Mouse (Mus musculus) myocyte (in vitro differentiated cells): ENCODE results near the gene Nmt2. TPM values are rescaled to one million over a fixed set of nuclear protein-coding genes. Genes with fewer than 3 reads are reported as not detected.

ENCODE experiments used
- H3K27me3 ChIP-seq: one replicate; pipeline ENCODE4 v1.6.1; 2011; ENCODE audit not compliant: control insufficient read depth, insufficient read depth, insufficient read length
- H3K36me3 ChIP-seq: one replicate; pipeline ENCODE4 v1.6.1; 2011; ENCODE audit not compliant: control insufficient read depth, insufficient read depth
- H3K4me2 ChIP-seq: one replicate; pipeline ENCODE4 v1.6.1; 2011; ENCODE audit warnings: low read depth, control low read depth
- H3K4me3 ChIP-seq: one replicate; pipeline ENCODE4 v1.5.1; 2011; ENCODE audit warnings: mild to moderate bottlenecking, control low read depth, moderate library complexity
- H3K79me2 ChIP-seq: one replicate; pipeline ENCODE4 v1.6.1; 2011; ENCODE audit not compliant: control insufficient read depth, insufficient read depth
- H3ac ChIP-seq: one replicate; pipeline ENCODE4 v1.6.1; 2011; ENCODE audit not compliant: control insufficient read depth, insufficient read length
- CEBPB ChIP-seq: IDR thresholded peaks from 2 replicates; pipeline ENCODE4 v1.6.1; 2011; ENCODE audit warnings: mild to moderate bottlenecking, moderate library complexity; ENCODE audit not compliant: poor library complexity, insufficient read depth, severe bottlenecking
- E2F4 ChIP-seq: IDR thresholded peaks from one replicate; pipeline ENCODE4 v1.6.1; 2011; ENCODE audit warnings: mild to moderate bottlenecking, control low read depth, moderate library complexity; ENCODE audit not compliant: insufficient read depth
- MAX ChIP-seq: IDR thresholded peaks from one replicate; pipeline ENCODE4 v1.6.1; 2011; ENCODE audit warnings: low read depth, mild to moderate bottlenecking, control low read depth
- MYOD1 ChIP-seq, 3 experiments: IDR thresholded peaks; one replicate each; pipeline ENCODE4 v1.6.1; 2011; ENCODE audit warnings: control low read depth in 2 of 3, low read depth in 2 of 3, mild to moderate bottlenecking in 2 of 3, moderate library complexity in 1 of 3; ENCODE audit not compliant: insufficient read length in 2 of 3, control insufficient read depth in 1 of 3
- MYOG ChIP-seq, 3 experiments: IDR thresholded peaks; one replicate each; pipeline ENCODE4 v1.6.1; 2011; ENCODE audit warnings: control low read depth in 2 of 3, low read depth in 2 of 3, mild to moderate bottlenecking in 2 of 3; ENCODE audit not compliant: insufficient read length in 2 of 3, control insufficient read depth in 1 of 3, insufficient read depth in 1 of 3
- POLR2A ChIP-seq: IDR thresholded peaks from one replicate; pipeline ENCODE4 v1.6.1; 2011; ENCODE audit warnings: low read depth, mild to moderate bottlenecking, control low read depth, moderate library complexity; ENCODE audit not compliant: insufficient read length
- POLR2AphosphoS2 ChIP-seq: IDR thresholded peaks from one replicate; pipeline ENCODE4 v1.6.1; 2011; ENCODE audit warnings: low read depth, control low read depth; ENCODE audit not compliant: insufficient read length
- REST ChIP-seq: IDR thresholded peaks from one replicate; pipeline ENCODE4 v1.6.1; 2011; ENCODE audit warnings: mild to moderate bottlenecking, control low read depth, moderate library complexity; ENCODE audit not compliant: insufficient read depth, insufficient read length
- SRF ChIP-seq: IDR thresholded peaks from one replicate; pipeline ENCODE4 v1.6.1; 2011; ENCODE audit warnings: low read depth; ENCODE audit not compliant: control insufficient read depth, insufficient read length
- TCF12 ChIP-seq: IDR thresholded peaks from one replicate; pipeline ENCODE4 v1.6.1; 2011; ENCODE audit warnings: mild to moderate bottlenecking, control low read depth; ENCODE audit not compliant: poor library complexity, insufficient read depth, severe bottlenecking
- TCF3 ChIP-seq: IDR thresholded peaks from one replicate; pipeline ENCODE4 v1.6.1; 2011; ENCODE audit warnings: low read depth, control low read depth; ENCODE audit not compliant: insufficient read length
- USF1 ChIP-seq: IDR thresholded peaks from one replicate; pipeline ENCODE4 v1.6.1; 2011; ENCODE audit warnings: low read depth, mild to moderate bottlenecking, control low read depth, moderate library complexity
- polyA plus RNA-seq: library from polyadenylated mRNA; unstranded; fragments of >200 nt; fragmentation: generic; extraction: Trizol; gene quantifications from one replicate; pipeline ENCODE4 v1.2.1, GENCODE M21; 2012; ENCODE audit warnings: missing spikeins

Nmt2 gene
- polyA plus RNA-seq, 1 experiment = 14.5 TPM

GRCm38 (mm10) chr2:3355793-3356192 lies 71.8 kb downstream of the Nmt2 start:
- Histone ChIP-seq H3K27me3 (peaks cover 23% of the 10 kb centered on the region), H3K79me2 (no peaks in the 10 kb centered on the region), H3K36me3 (no peaks in the 10 kb centered on the region), H3K4me2 (no peak overlapping the region), H3K4me3 (no peak overlapping the region), H3ac (no peak overlapping the region)
- TF ChIP-seq E2F4 = no peak
- no peak for TF ChIP-seq POLR2AphosphoS2
- TF ChIP-seq SRF = no peak
- no peak for TF ChIP-seq USF1
- TF ChIP-seq TCF3 = no peak
- TF ChIP-seq TCF12 = no peak
- TF ChIP-seq MYOD1 (IDR thresholded peaks at IDR 0.05; ENCODE audit: control insufficient read depth in 1 of 3, insufficient read length in 2 of 3, low read depth in 2 of 3) = no peak
- no peak for TF ChIP-seq CEBPB

- H3ac ChIP-seq = no peak overlapping the region
- no peaks in the 10 kb centered on the region for H3K36me3 ChIP-seq
- no peak overlapping the region for H3K4me2 ChIP-seq
- no peak for TF ChIP-seq USF1
- TF ChIP-seq TCF3 = no peak
- TF ChIP-seq POLR2A = no peak
- no peak for TF ChIP-seq REST
- TF ChIP-seq POLR2AphosphoS2 = no peak
- TF ChIP-seq MYOG (IDR thresholded peaks at IDR 0.05; ENCODE audit: control insufficient read depth in 1 of 3, insufficient read depth in 1 of 3, insufficient read length in 2 of 3, low read depth in 2 of 3) = no peak
- no peak for TF ChIP-seq CEBPB
- no peak for TF ChIP-seq TCF12
- no peak for TF ChIP-seq E2F4
- no peak for TF ChIP-seq SRF
- no peak for TF ChIP-seq MYOD1 (IDR thresholded peaks at IDR 0.05; ENCODE audit: control insufficient read depth in 1 of 3, insufficient read length in 2 of 3, low read depth in 2 of 3)
- TF ChIP-seq MAX = no peak
- peaks cover 23% of the 10 kb centered on the region for H3K27me3 ChIP-seq
- no peak overlapping the region for H3K4me3 ChIP-seq
- no peaks in the 10 kb centered on the region for H3K79me2 ChIP-seq
Measured at GRCm38 (mm10) chr2:3356311-3356710, 72.3 kb downstream of the Nmt2 start.

- TF ChIP-seq TCF3 = no peak
- Histone ChIP-seq H3ac (no peak overlapping the region), H3K4me2 (no peak overlapping the region), H3K4me3 (no peak overlapping the region), H3K36me3 (no peaks in the 10 kb centered on the region), H3K79me2 (no peaks in the 10 kb centered on the region), H3K27me3 (peaks cover 26% of the 10 kb centered on the region)
Measured at GRCm38 (mm10) chr2:3357887-3358286, 73.9 kb downstream of the Nmt2 start.

DNA sequence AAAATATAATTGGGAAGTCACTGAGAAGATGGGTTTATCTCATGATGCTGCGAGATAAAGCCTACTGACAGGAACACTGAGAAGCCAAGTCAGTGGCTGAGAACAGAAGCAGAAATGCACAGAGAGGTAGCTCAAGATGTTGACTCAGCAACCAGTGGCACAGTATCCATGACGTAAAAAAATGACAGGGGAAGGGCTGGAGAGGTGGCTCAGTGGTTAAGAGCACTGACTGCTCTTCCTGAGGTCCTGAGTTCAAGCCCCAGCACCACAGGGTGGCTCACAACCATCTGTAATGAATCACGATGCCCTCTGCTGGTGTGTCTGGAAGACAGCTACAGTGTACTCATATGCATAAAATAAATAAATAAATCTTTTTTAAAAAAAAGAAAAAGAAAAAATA lies 77.1 kb downstream of the Nmt2 start:
- H3ac ChIP-seq = no peak overlapping the region
- no peak overlapping the region for H3K4me2 ChIP-seq
- no peaks in the 10 kb centered on the region for H3K79me2 ChIP-seq
- peaks cover 36% of the 10 kb centered on the region for H3K27me3 ChIP-seq
- no peaks in the 10 kb centered on the region for H3K36me3 ChIP-seq
- no peak overlapping the region for H3K4me3 ChIP-seq
- TF ChIP-seq E2F4 = no peak
- no peak for TF ChIP-seq CEBPB
- TF ChIP-seq TCF3 = no peak
- TF ChIP-seq POLR2AphosphoS2 = no peak
- no peak for TF ChIP-seq USF1
- TF ChIP-seq TCF12 = no peak
- TF ChIP-seq MAX = no peak
- no peak for TF ChIP-seq SRF
- TF ChIP-seq POLR2A = no peak

GRCm38 (mm10) chr2:3365127-3365526 lies 81.1 kb downstream of the Nmt2 start:
- Histone ChIP-seq H3ac (no peak overlapping the region), H3K4me3 (no peak overlapping the region), H3K27me3 (peaks cover 40% of the 10 kb centered on the region), H3K79me2 (no peaks in the 10 kb centered on the region), H3K36me3 (no peaks in the 10 kb centered on the region), H3K4me2 (no peak overlapping the region)
- TF ChIP-seq TCF3 = no peak
- no peak for TF ChIP-seq USF1
- TF ChIP-seq POLR2A = no peak
- no peak for TF ChIP-seq POLR2AphosphoS2
- TF ChIP-seq MAX = no peak
- no peak for TF ChIP-seq TCF12
- no peak for TF ChIP-seq REST
- no peak for TF ChIP-seq E2F4

Other genes with a start within 250 kb of the Nmt2 start
- 13.5 TPM for gene Fam171a1, start 170.0 kb upstream of the Nmt2 start, polyA plus RNA-seq
- gene Rpp38, start 48.4 kb downstream of the Nmt2 start, polyA plus RNA-seq = 11.3 TPM
- gene Acbd7, start 52.0 kb downstream of the Nmt2 start, polyA plus RNA-seq = 0.10 TPM
- gene Olah, start 113.0 kb downstream of the Nmt2 start, polyA plus RNA-seq = not detected
- gene Meig1, start 138.4 kb downstream of the Nmt2 start, polyA plus RNA-seq = 0.14 TPM
- gene Dclre1c, start 139.9 kb downstream of the Nmt2 start, polyA plus RNA-seq = 1.5 TPM
- gene Suv39h2, start 190.8 kb downstream of the Nmt2 start, polyA plus RNA-seq = 1.3 TPM
- gene Gm45902, start 228.6 kb downstream of the Nmt2 start, polyA plus RNA-seq = 1.1 TPM
- gene Hspa14, start 228.6 kb downstream of the Nmt2 start, polyA plus RNA-seq = 29.9 TPM
- gene Cdnf, start 228.8 kb downstream of the Nmt2 start, polyA plus RNA-seq = 0.71 TPM